Mouse (Mus musculus): ENCODE measurements around the gene Olfr392. TPM values are rescaled to one million over a fixed set of nuclear protein-coding genes. Genes with fewer than 3 reads are reported as not detected.

Olfr392 gene
- polyA plus RNA-seq (2015; fragmentation: Nextera tagmentation; extraction: Ambion mirVana): not detected in 2 replicates

DNA sequence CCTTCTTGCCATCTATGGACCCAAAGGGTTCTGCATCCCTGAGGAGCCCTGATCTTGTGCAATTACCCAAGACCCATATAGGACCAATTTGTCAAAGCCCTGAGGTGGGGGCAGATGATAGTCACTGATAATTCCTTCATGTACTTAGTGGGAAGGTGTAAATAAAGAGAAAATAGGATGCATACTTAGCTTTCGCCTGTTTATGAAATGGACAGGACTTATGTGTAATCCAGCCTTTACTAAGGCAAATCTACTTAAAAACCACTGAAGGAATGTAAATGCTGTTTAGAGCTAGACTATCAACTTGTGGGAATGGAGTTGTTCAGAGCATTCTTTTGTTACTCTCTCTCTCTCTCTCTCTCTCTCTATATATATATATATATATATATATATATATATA, at the start of gene Olfr392:
TSS of gene Olfr392 (minus strand) at position 101 of the 400 bp plus-strand sequence.
- H3K4me3 ChIP-seq: no peak within 1 kb of the TSS
- no peaks in the 10 kb centered on the region for H3K4me1 ChIP-seq
- H3K9ac ChIP-seq (replicated peaks): no peak within 1 kb of the TSS
- no peak within 1 kb of the TSS for H3K4me2 ChIP-seq (replicated peaks)
- no peaks in the 10 kb centered on the region for H3K36me3 ChIP-seq
- no peak for ATAC-seq (replicated peaks)
- no peak within 1 kb of the TSS for H3K27ac ChIP-seq (replicated peaks)
- WGBS: 79% methylated on average over 1 of the region's 1 CpGs
- H3K9me3 ChIP-seq: peaks cover 7% of the 10 kb centered on the region; the same call in 1 of the 2 replicates
- no peaks in the 10 kb centered on the region for H3K27me3 ChIP-seq

DNA sequence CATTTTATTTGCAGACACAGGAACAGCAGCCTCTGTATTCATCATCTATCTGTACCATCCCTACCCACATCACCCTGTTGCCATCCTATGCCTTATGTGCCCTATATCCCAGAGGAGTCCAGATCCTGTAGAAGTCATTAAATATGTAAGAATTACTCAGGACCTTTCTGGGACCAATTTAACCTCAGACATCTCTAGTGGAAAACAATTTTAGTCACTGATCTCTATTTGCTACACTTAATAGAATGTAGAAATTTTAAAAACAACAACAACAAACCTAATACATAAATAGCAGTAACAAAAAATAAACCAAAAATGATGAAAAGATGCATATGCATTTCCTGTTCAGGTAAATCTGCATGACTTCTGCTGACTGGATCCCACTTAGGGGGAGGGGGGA, 34.5 kb upstream of the Olfr392 start, which contains the start of gene Olfr393:
TSS of gene Olfr393 (minus strand) at position 101 of the 400 bp plus-strand sequence.
- no peaks in the 10 kb centered on the region for H3K4me1 ChIP-seq
- no peak within 1 kb of the TSS for H3K9ac ChIP-seq (replicated peaks)
- H3K4me3 ChIP-seq: no peak within 1 kb of the TSS
- H3K36me3 ChIP-seq: no peaks in the 10 kb centered on the region
- no peak within 1 kb of the TSS for H3K27ac ChIP-seq (replicated peaks)
- H3K4me2 ChIP-seq (replicated peaks): no peak within 1 kb of the TSS
- H3K9me3 ChIP-seq: peaks cover 5% of the 10 kb centered on the region; the same call in 1 of the 2 replicates
- ATAC-seq (replicated peaks): no peak
- H3K27me3 ChIP-seq: no peaks in the 10 kb centered on the region

DNA sequence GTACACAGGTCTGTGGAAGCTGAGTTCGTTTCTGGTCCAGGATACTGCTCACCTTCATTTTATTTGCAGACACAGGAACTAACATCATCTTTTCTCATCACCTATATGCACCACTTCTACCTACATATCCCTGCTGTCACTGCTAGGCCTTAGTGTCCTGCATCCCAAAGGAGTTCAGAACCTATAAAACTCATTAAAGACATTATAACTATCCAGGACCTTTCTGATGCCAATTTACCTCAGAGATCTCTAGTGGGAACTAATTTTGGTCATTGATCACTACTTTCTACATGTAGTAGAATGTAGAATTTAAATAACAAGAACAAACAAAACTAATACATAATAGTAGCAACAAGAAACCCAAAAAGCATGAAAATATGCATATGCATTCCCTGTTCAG, 13.9 kb downstream of the Olfr392 start, which contains the start of gene Olfr391-ps:
TSS of gene Olfr391-ps (minus strand) at position 101 of the 400 bp plus-strand sequence.
- H3K27ac ChIP-seq (replicated peaks): no peak within 1 kb of the TSS
- ATAC-seq (replicated peaks): no peak
- H3K36me3 ChIP-seq: no peaks in the 10 kb centered on the region
- H3K4me2 ChIP-seq (replicated peaks): no peak within 1 kb of the TSS
- H3K9me3 ChIP-seq: no peaks in the 10 kb centered on the region
- 16% methylated on average over 1 of the region's 1 CpGs for WGBS
- H3K9ac ChIP-seq (replicated peaks): no peak within 1 kb of the TSS
- H3K4me3 ChIP-seq: no peak within 1 kb of the TSS
- no peaks in the 10 kb centered on the region for H3K27me3 ChIP-seq
- H3K4me1 ChIP-seq: no peaks in the 10 kb centered on the region

DNA sequence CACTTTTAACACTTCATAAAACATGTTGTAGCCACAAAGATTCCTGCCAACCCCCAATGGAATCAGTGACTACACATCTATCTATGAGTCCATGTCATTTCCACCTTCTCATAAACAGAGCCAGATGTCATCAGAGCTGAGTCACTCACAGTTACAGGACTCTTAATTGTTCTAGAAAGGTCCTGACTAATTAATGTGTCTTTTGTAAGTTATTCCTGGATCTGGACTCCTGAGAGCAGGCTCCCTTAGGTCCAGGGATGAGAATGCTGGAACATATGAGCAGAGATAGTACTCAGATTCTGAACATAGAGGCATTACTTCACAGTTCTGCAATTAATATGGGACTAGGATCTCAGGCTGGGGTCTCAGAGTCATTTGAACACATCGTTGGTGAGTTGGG, 34.2 kb downstream of the Olfr392 start, which contains the start of gene Olfr390:
TSS of gene Olfr390 (plus strand) at position 301 of the 400 bp plus-strand sequence.
- H3K9me3 ChIP-seq: 0 out of 2 replicates have a peak, but pooled peaks cover 3% of the 10 kb centered on the region
- H3K27ac ChIP-seq (replicated peaks): no peak within 1 kb of the TSS
- WGBS: 55% methylated on average over 1 of the region's 1 CpGs
- H3K4me2 ChIP-seq (replicated peaks): no peak within 1 kb of the TSS
- no peaks in the 10 kb centered on the region for H3K36me3 ChIP-seq
- H3K4me1 ChIP-seq: no peaks in the 10 kb centered on the region
- H3K4me3 ChIP-seq: no peak within 1 kb of the TSS
- no peaks in the 10 kb centered on the region for H3K27me3 ChIP-seq
- H3K9ac ChIP-seq (replicated peaks): no peak within 1 kb of the TSS
- no peak for ATAC-seq (replicated peaks)

DNA sequence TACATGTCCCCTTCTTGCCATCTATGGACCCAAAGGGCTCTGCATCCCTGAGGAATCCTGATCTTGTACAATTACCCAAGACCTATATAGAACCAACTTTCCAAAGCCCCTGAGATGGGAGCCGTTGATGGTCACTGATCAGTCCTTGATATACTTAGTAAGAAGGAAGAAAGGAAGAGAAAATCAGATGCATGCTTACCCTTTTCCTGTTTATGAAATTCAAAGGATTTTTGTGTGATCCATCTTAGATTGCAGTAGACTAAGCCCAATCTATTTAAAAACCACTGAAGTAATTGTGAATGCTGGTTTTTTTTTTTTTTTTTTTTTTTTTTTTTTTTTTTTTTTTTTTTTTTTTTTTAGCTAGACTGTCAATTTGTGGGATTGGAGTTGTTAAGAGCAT, 36.2 kb downstream of the Olfr392 start, which contains the start of gene Olfr389:
TSS of gene Olfr389 (minus strand) at position 101 of the 400 bp plus-strand sequence.
- no peak for ATAC-seq (replicated peaks)
- H3K4me1 ChIP-seq: no peaks in the 10 kb centered on the region
- H3K27ac ChIP-seq (replicated peaks): no peak within 1 kb of the TSS
- no peaks in the 10 kb centered on the region for H3K36me3 ChIP-seq
- H3K27me3 ChIP-seq: no peaks in the 10 kb centered on the region
- no peak within 1 kb of the TSS for H3K9ac ChIP-seq (replicated peaks)
- no peak within 1 kb of the TSS for H3K4me3 ChIP-seq
- 80% methylated on average over 1 of the region's 1 CpGs for WGBS
- no peak within 1 kb of the TSS for H3K4me2 ChIP-seq (replicated peaks)
- H3K9me3 ChIP-seq: peaks cover 11% of the 10 kb centered on the region; the same call in 1 of the 2 replicates

Other genes with a start within 250 kb of the Olfr392 start
- not detected in 2 replicates for gene Olfr385, start 224.0 kb downstream of the Olfr392 start, polyA plus RNA-seq (2015; fragmentation: Nextera tagmentation; extraction: Ambion mirVana)
- gene Olfr384, start 218.5 kb downstream of the Olfr392 start, polyA plus RNA-seq (2015; fragmentation: Nextera tagmentation; extraction: Ambion mirVana): not detected in 2 replicates
- gene Zfp735, start 128.3 kb downstream of the Olfr392 start, polyA plus RNA-seq (2015; fragmentation: Nextera tagmentation; extraction: Ambion mirVana): not detected in 2 replicates
- gene Olfr389, start 36.3 kb downstream of the Olfr392 start, polyA plus RNA-seq (2015; fragmentation: Nextera tagmentation; extraction: Ambion mirVana): not detected in 2 replicates
- not detected in 2 replicates for gene Olfr390, start 34.1 kb downstream of the Olfr392 start, polyA plus RNA-seq (2015; fragmentation: Nextera tagmentation; extraction: Ambion mirVana)
- gene Olfr391-ps, start 14.0 kb downstream of the Olfr392 start, polyA plus RNA-seq (2015; fragmentation: Nextera tagmentation; extraction: Ambion mirVana): not detected in 2 replicates
- not detected in 2 replicates for gene Olfr393, start 34.4 kb upstream of the Olfr392 start, polyA plus RNA-seq (2015; fragmentation: Nextera tagmentation; extraction: Ambion mirVana)
- gene Olfr394, start 73.7 kb upstream of the Olfr392 start, polyA plus RNA-seq (2015; fragmentation: Nextera tagmentation; extraction: Ambion mirVana): not detected in 2 replicates
- gene Olfr395, start 92.2 kb upstream of the Olfr392 start, polyA plus RNA-seq (2015; fragmentation: Nextera tagmentation; extraction: Ambion mirVana): not detected in 2 replicates
- gene Olfr23, start 119.6 kb upstream of the Olfr392 start, polyA plus RNA-seq (2015; fragmentation: Nextera tagmentation; extraction: Ambion mirVana): not detected in 2 replicates
- not detected in 2 replicates for gene Olfr397, start 143.8 kb upstream of the Olfr392 start, polyA plus RNA-seq (2015; fragmentation: Nextera tagmentation; extraction: Ambion mirVana)
- not detected in 2 replicates for gene Olfr398, start 173.4 kb upstream of the Olfr392 start, polyA plus RNA-seq (2015; fragmentation: Nextera tagmentation; extraction: Ambion mirVana)
- gene Olfr139, start 239.5 kb upstream of the Olfr392 start, polyA plus RNA-seq (2015; fragmentation: Nextera tagmentation; extraction: Ambion mirVana): not detected in 2 replicates
- gene Olfr399, start 239.6 kb upstream of the Olfr392 start, polyA plus RNA-seq (2015; fragmentation: Nextera tagmentation; extraction: Ambion mirVana): not detected in 2 replicates